Mouse (Mus musculus): ENCODE measurements at regions not wholly inside any gene's neighbourhood (a gene's known extent, or its start where the extent isn't known, plus 50 kb on each side); places are given as distances from the start of the nearest gene placed in this dataset.

- no peak for DNase-seq (ENCODE audit: low read depth, low spot score)
Measured at GRCm38 (mm10) chr10:45009676-45010075, 57.3 kb upstream of the Prep start.

- DNase-seq (ENCODE audit: low read depth, low spot score): no peak
Measured at GRCm38 (mm10) chr10:45009235-45009634, 57.8 kb upstream of the Prep start.

GRCm38 (mm10) chr10:45004037-45004653, 62.9 kb upstream of the Prep start:
- DNase-seq (ENCODE audit: low read depth, low spot score): no peak

GRCm38 (mm10) chr10:45003344-45003681, 63.7 kb upstream of the Prep start:
- DNase-seq (ENCODE audit: low read depth, low spot score): no peak

GRCm38 (mm10) chr10:45002637-45003343, 64.2 kb upstream of the Prep start:
- DNase-seq (ENCODE audit: low read depth, low spot score): no peak

GRCm38 (mm10) chr10:45000873-45001859, 65.8 kb upstream of the Prep start:
- no peak for DNase-seq (ENCODE audit: low read depth, low spot score)

GRCm38 (mm10) chr10:45000027-45000840, 66.8 kb upstream of the Prep start:
- no peak for DNase-seq (ENCODE audit: low read depth, low spot score)

GRCm38 (mm10) chr10:44997906-44998289, 69.1 kb upstream of the Prep start:
- DNase-seq (ENCODE audit: low read depth, low spot score): no peak

- DNase-seq (ENCODE audit: low read depth, low spot score): no peak
Measured at GRCm38 (mm10) chr10:44997184-44997905, 69.7 kb upstream of the Prep start.

GRCm38 (mm10) chr10:44995756-44996155, 71.2 kb upstream of the Prep start:
- DNase-seq (ENCODE audit: low read depth, low spot score): no peak

GRCm38 (mm10) chr10:44994385-44995281, 72.4 kb upstream of the Prep start:
- DNase-seq (ENCODE audit: low read depth, low spot score): no peak

GRCm38 (mm10) chr10:44993470-44994260, 73.3 kb upstream of the Prep start:
- no peak for DNase-seq (ENCODE audit: low read depth, low spot score)

- no peak for DNase-seq (ENCODE audit: low read depth, low spot score)
Measured at GRCm38 (mm10) chr10:44989539-44989938, 77.5 kb upstream of the Prep start.

- DNase-seq (ENCODE audit: low read depth, low spot score): no peak
Measured at GRCm38 (mm10) chr10:44988756-44989155, 78.2 kb upstream of the Prep start.

- DNase-seq (ENCODE audit: low read depth, low spot score): no peak
Measured at GRCm38 (mm10) chr10:44987615-44988014, 79.4 kb upstream of the Prep start.

- DNase-seq (ENCODE audit: low read depth, low spot score): no peak
Measured at GRCm38 (mm10) chr10:44981913-44982312, 85.1 kb upstream of the Prep start.

- DNase-seq (ENCODE audit: low read depth, low spot score): no peak
Measured at GRCm38 (mm10) chr10:44976815-44977214, 90.2 kb upstream of the Prep start.

GRCm38 (mm10) chr10:44971911-44972310, 95.1 kb upstream of the Prep start:
- no peak for DNase-seq (ENCODE audit: low read depth, low spot score)

GRCm38 (mm10) chr10:44959968-44960367, 107.0 kb upstream of the Prep start:
- no peak for DNase-seq (ENCODE audit: low read depth, low spot score)
